Comparison of ENCODE assay signal across 4 mouse cellular contexts in genomic region chr9:8781336-8781735, GRCm38 (mm10).
DNase-seq lines count a peak whose midpoint lies in the region; TF ChIP-seq lines count a peak whose summit lies in the region.
"Not testable (repeated sequence)": the region's sequence is repeated elsewhere in the genome, so short reads cannot be mapped to it uniquely, and the experiment has no call there.

No protein-coding gene starts in this region.

- H3K79me2 ChIP-seq in MEL (ENCODE audit: control insufficient read depth, insufficient read depth, low read length, poor library complexity); liver, adult 2 months (ENCODE audit: control insufficient read depth, insufficient read depth, low read length): not testable (repeated sequence)

- H3K4me3 ChIP-seq in MEL (ENCODE audit: control insufficient read depth in 1 of 2, insufficient read depth in 1 of 2, low read depth in 2 of 2, low read length in 2 of 2); liver, adult 2 months (ENCODE audit: insufficient read depth, low read depth, low read length): not testable (repeated sequence)

- H3K4me1 ChIP-seq in MEL (ENCODE audit: control insufficient read depth in 1 of 2, insufficient read depth in 2 of 2, low read length in 2 of 2); liver, adult 2 months (ENCODE audit: control insufficient read depth, insufficient read depth, low read length): not testable (repeated sequence)

- H3K27ac ChIP-seq in MEL (ENCODE audit: control insufficient read depth, low read depth, low read length); liver, adult 2 months (replicated peaks; ENCODE audit: insufficient read depth, low read depth, low read length): not testable (repeated sequence)

- not testable (repeated sequence) for H3K27me3 ChIP-seq in MEL (ENCODE audit: control insufficient read depth in 1 of 2, insufficient read depth in 2 of 2, low read length in 2 of 2); liver, adult 2 months (ENCODE audit: control insufficient read depth, insufficient read depth, low read length)

- not testable (repeated sequence) for H3K9ac ChIP-seq in MEL (ENCODE audit: control insufficient read depth, low read depth, low read length, poor library complexity, severe bottlenecking); liver, adult 2 months (ENCODE audit: low read depth, low read length)

- peak; percentile 58 for DNase-seq in MEL (ENCODE audit: low read depth, low spot score)
- peak; percentile 6 for DNase-seq in ZHBTc4 (ENCODE audit: low read depth, low spot score)
- peak; percentile 1 for DNase-seq in embryo, embryonic 11 days
- DNase-seq in liver, adult 2 months (ENCODE audit: extremely low read depth, low read depth, low spot score), result peak; percentile 17

- 40% methylated on average over 3 of the region's 3 CpGs for WGBS in liver, adult 2 months

- TF ChIP-seq EP300 in MEL (IDR thresholded peaks at IDR 0.05; ENCODE audit: low read depth in 1 of 2, low read length in 2 of 2), result peak in 1 of 2 experiments; percentile 23; a peak in 1 of 4 replicates

- not testable (repeated sequence) for H3K36me3 ChIP-seq in MEL (ENCODE audit: control insufficient read depth in 1 of 2, insufficient read depth in 2 of 2, low read length in 2 of 2); liver, adult 2 months (ENCODE audit: control insufficient read depth, insufficient read depth, low read length)

- not testable (repeated sequence) for H3K9me3 ChIP-seq in MEL (replicated peaks; ENCODE audit: insufficient read depth, low read length)

- not testable (repeated sequence) for TF ChIP-seq CTCF in MEL (IDR thresholded peaks at IDR 0.05 in 2 of 3, conservative IDR thresholded peaks at IDR 0.05 in 1 of 3; ENCODE audit: control insufficient read depth in 1 of 3, insufficient read depth in 1 of 3, low read depth in 2 of 3, low read length in 3 of 3, poor library complexity in 1 of 3, severe bottlenecking in 1 of 3); liver, adult 2 months (IDR thresholded peaks at IDR 0.05; ENCODE audit: low read depth, low read length)

- not testable (repeated sequence) for TF ChIP-seq POLR2A in MEL (IDR thresholded peaks at IDR 0.05; ENCODE audit: control insufficient read depth in 1 of 2, insufficient read depth in 1 of 2, low read depth in 1 of 2, low read length in 2 of 2, poor library complexity in 1 of 2); liver, adult 2 months (IDR thresholded peaks at IDR 0.05; ENCODE audit: extremely low read depth, insufficient read depth, low read length)

- not testable (repeated sequence) for TF ChIP-seq RAD21 in MEL (IDR thresholded peaks at IDR 0.05; ENCODE audit: low read depth, low read length)

TF ChIP-seq in MEL, 35 proteins besides CTCF, POLR2A, EP300 and RAD21:
- TF ChIP-seq ZNF384 (IDR thresholded peaks at IDR 0.05; ENCODE audit: low read depth, low read length), result peak; percentile 67

Comparison
In these comparisons a context has a peak if more than half of its experiments do, and no peak if none do; other contexts are left out.
1. DNase-seq: peak in every context shown above with its lines; median percentile 58 in MEL; 17 in liver, adult 2 months; 6 in ZHBTc4; 1 in embryo, embryonic 11 days.